Mouse (Mus musculus) embryonic stem cell, embryonic (primary cell): ENCODE results near the gene Tnfsf13.

Experiments
- CTCF ChIA-PET, 4 experiments: fragments of 300-600 bp in 2 of 4; fragments of 350-600 bp in 2 of 4; sonication (Branson Sonifier 250); formaldehyde crosslinking; loops; one replicate each; lab custom pipeline; 2022; ENCODE audit warnings: inconsistent platforms in 2 of 4; lab: Charles Lee
- POLR2A ChIA-PET, 4 experiments: fragments of 300-600 bp in 2 of 4; fragments of 350-600 bp in 2 of 4; sonication (Branson Sonifier 250); formaldehyde crosslinking; loops; one replicate each; lab custom pipeline; 2022; ENCODE audit warnings: antibody characterized with exemption in 4 of 4, inconsistent platforms in 1 of 4; lab: Charles Lee

The Tnfsf13 gene

GRCm38 (mm10) chr11:69685526-69686148, at the start of gene Tnfsf13:
Gene Tnfsf13 (minus strand): TSS chr11:69685784.
- ChIA-PET POLR2A (interaction anchor here in 3 of 4 experiments (0.5 to 16.3 kb wide), 37 partner anchors 9 to 235 kb away, joined by 3 to 672 read pairs (median 5); partner anchors contain the start of genes Cd68 (in 2 of the 3), Fxr2 (in 2 of the 3), Mpdu1 (in 2 of the 3) and Sox15 (in 2 of the 3)), CTCF (interaction anchor here (0.5 to 8.3 kb wide), 17 partner anchors 8 to 730 kb away, joined by 3 to 155 read pairs (median 3); partner anchors contain the start of gene Fxr2 (in 2 of the 4))

DNA sequence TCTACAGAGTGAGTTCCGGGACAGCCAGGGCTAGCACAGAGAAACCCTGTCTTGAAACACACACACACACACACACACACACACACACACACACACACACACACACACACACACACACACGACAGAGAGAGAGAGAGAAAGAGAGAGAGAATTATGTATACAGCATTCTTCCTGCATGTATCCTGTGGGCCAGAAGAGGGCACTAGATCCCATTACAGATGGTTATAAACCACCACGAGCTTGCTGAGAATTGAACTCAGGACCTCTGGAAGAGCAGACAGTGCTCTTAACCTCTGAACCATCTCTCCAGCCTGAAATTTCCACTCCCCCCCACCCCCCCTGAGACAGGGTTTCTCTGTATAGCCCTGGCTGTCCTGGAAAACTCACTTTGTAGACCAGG, 45.8 kb upstream of the Tnfsf13 start:
- POLR2A ChIA-PET: interaction anchor here (0.5 to 9.6 kb wide), 22 partner anchors 8 to 290 kb away, joined by 3 to 107 read pairs (median 4); partner anchors contain the start of genes Acap1 (in 1 of the 4), Eif5a (in 1 of the 4), Polr2a (in 1 of the 4) and Tmem95 (in 1 of the 4)
- CTCF ChIA-PET: interaction anchor here (0.5 to 3.2 kb wide), 48 partner anchors 8 to 587 kb away, joined by 3 to 37 read pairs (median 4); partner anchors contain the start of genes Polr2a (in 2 of the 4), Sox15 (in 2 of the 4), Tmem256 (in 2 of the 4) and Tmem95 (in 2 of the 4)

GRCm38 (mm10) chr11:69729063-69729462, 43.5 kb upstream of the Tnfsf13 start:
- POLR2A ChIA-PET: interaction anchor here in 3 of 4 experiments (0.7 to 9.6 kb wide), 21 partner anchors 9 to 256 kb away, joined by 3 to 107 read pairs (median 4); partner anchors contain the start of genes 2810408A11Rik (in 1 of the 3), Ctdnep1 (in 1 of the 3), Fxr2 (in 1 of the 3) and Neurl4 (in 1 of the 3)

GRCm38 (mm10) chr11:69725951-69726350, 40.4 kb upstream of the Tnfsf13 start:
- POLR2A ChIA-PET: interaction anchor here (0.6 to 2.2 kb wide), 33 partner anchors 8 to 268 kb away, joined by 3 to 9 read pairs (median 4); partner anchors contain the start of genes Cd68 (in 3 of the 4), Mpdu1 (in 1 of the 4), Nlgn2 (in 1 of the 4) and Polr2a (in 1 of the 4)
- CTCF ChIA-PET: interaction anchor here (0.5 to 2.1 kb wide), 19 partner anchors 9 to 348 kb away, joined by 3 to 11 read pairs (median 4); partner anchors contain the start of genes Eif5a (in 1 of the 4), Fxr2 (in 1 of the 4), Sox15 (in 1 of the 4) and Trp53 (in 1 of the 4)

More at GRCm38 (mm10) chr11:69729063-69729462, 43.5 kb upstream of the Tnfsf13 start:
- CTCF ChIA-PET: interaction anchor here (0.6 to 3.2 kb wide), 22 partner anchors 9 to 940 kb away, joined by 3 to 37 read pairs (median 5); partner anchors contain the start of genes Fxr2 (in 2 of the 4), Sox15 (in 2 of the 4), Tmem95 (in 2 of the 4) and Nlgn2 (in 1 of the 4)

DNA sequence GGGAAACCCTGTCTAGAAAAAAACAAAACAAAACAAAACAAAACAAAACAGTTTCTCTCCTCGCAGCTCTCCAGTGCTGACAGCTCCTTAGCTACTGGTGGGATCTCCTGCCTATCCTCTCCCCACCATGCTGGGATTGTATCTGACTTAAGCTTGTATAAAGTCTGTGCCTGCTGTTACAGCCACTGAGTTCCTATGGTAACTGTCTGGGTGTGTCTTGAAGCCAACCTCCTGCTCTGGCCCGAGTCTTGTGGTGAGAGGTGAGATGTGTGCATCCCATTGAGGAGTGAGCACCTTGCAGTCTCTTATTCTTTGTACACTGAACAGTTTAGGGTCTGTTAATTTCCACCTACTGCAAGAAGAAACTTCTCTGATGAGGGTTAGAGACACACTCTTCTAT, 37.5 kb upstream of the Tnfsf13 start:
- POLR2A ChIA-PET: interaction anchor here in 3 of 4 experiments (0.5 to 2.2 kb wide), 39 partner anchors 8 to 309 kb away, joined by 3 to 16 read pairs (median 3); partner anchors contain the start of genes Senp3 (in 2 of the 3), Sox15 (in 2 of the 3), Trp53 (in 2 of the 3) and Wrap53 (in 2 of the 3)

DNA sequence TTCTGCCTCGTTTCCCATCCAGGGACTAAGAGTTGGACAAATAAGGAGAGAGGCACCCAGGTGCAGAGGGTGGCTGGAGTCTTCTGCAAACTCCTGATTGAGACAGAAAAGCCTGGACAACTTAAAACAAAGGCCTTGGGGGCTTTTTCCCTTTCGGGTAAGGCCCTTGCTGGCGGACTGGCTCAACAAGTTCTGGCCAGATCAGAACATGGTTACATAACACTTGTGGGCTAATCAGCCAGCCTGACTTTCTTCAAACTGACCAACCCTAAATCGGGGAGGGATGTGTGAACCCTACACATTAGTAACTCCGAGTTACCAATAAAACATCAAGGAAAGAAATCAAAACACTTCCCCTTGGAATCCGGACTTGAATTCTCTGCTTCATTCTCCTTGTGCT, 35.3 kb upstream of the Tnfsf13 start:
- ChIA-PET CTCF (no interaction called here), POLR2A (interaction anchor here in 3 of 4 experiments (0.7 to 24.5 kb wide), 8 partner anchors 16 to 156 kb away, joined by 3 to 672 read pairs (median 17); partner anchors contain the start of genes Cd68 (in 1 of the 3), Eif4a1 (in 1 of the 3), Fxr2 (in 1 of the 3) and Mpdu1 (in 1 of the 3))

More for the DNA sequence above, 37.5 kb upstream of the Tnfsf13 start:
- CTCF ChIA-PET: interaction anchor here (0.5 to 1.3 kb wide), 13 partner anchors 9 to 269 kb away, joined by 3 to 7 read pairs (median 3); partner anchors contain the start of genes Fxr2 (in 2 of the 4) and Kctd11 (in 1 of the 4)

DNA sequence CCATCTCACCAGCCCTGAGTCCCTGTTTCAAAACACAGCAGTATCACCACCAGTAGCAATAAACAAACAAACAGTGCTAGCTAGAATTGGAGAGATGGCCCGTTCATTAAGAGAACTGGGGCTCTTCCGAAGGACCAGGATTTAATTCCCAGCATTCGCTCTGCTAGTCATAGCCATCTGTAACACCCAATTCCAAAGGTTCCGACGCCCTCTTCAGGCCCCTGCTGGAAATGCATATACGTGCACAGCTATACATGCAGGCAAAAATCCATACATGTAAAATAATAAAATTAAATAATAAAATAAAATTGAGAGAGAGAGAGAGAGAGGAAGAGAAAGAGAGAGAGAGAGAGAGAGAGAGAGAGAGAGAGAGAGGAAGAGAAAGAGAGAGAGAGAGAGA, 33.8 kb upstream of the Tnfsf13 start:
- ChIA-PET CTCF (interaction anchor here (0.5 to 12.7 kb wide), 66 partner anchors 8 to 515 kb away, joined by 3 to 155 read pairs (median 5); partner anchors contain the start of genes Sox15 (in 4 of the 4), Fxr2 (in 3 of the 4), Senp3 (in 3 of the 4) and Mpdu1 (in 2 of the 4)), POLR2A (interaction anchor here (0.6 to 24.5 kb wide), 57 partner anchors 9 to 976 kb away, joined by 3 to 672 read pairs (median 4); partner anchors contain the start of genes Cd68 (in 3 of the 4), Senp3 (in 3 of the 4), Sox15 (in 3 of the 4) and Mpdu1 (in 2 of the 4))

DNA sequence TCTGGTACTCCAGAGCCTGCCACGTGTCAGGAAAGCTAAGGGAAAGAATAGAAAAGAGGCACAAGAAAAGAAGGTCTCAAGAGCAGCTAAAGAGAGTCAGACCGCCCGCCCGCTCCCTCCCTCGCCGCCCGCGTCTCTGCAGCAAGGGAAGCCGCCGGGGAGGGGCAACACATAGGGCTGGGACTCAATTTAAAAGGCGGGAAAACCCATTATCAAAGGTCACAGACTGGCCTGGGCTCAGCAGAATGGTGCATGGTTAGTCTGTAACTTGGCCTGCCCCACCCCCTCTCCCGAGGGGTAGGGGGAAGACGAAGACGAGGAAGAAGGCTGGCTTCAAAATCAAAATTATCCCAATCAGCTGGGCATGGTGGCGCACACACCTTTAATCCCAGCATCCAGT, 33.1 kb upstream of the Tnfsf13 start:
- POLR2A ChIA-PET: interaction anchor here (0.6 to 24.5 kb wide), 46 partner anchors 8 to 247 kb away, joined by 3 to 672 read pairs (median 4); partner anchors contain the start of genes Sox15 (in 3 of the 4), Cd68 (in 2 of the 4), Fxr2 (in 2 of the 4) and Mpdu1 (in 2 of the 4)
- CTCF ChIA-PET: interaction anchor here (0.6 to 12.7 kb wide), 40 partner anchors 10 to 640 kb away, joined by 3 to 155 read pairs (median 5); partner anchors contain the start of genes Sox15 (in 4 of the 4), Fxr2 (in 3 of the 4), Senp3 (in 3 of the 4) and Mpdu1 (in 2 of the 4)

- POLR2A ChIA-PET: interaction anchor here (0.6 to 24.5 kb wide), 55 partner anchors 9 to 263 kb away, joined by 3 to 672 read pairs (median 5); partner anchors contain the start of genes Senp3 (in 4 of the 4), Sox15 (in 3 of the 4), Tnfsf13 (in 3 of the 4) and Trp53 (in 3 of the 4)
- CTCF ChIA-PET: interaction anchor here (0.5 to 12.7 kb wide), 34 partner anchors 10 to 448 kb away, joined by 3 to 155 read pairs (median 4); partner anchors contain the start of genes Sox15 (in 3 of the 4), Fxr2 (in 2 of the 4), Senp3 (in 2 of the 4) and Tnfsf13 (in 2 of the 4)
Measured at GRCm38 (mm10) chr11:69716953-69717352, 31.4 kb upstream of the Tnfsf13 start.

DNA sequence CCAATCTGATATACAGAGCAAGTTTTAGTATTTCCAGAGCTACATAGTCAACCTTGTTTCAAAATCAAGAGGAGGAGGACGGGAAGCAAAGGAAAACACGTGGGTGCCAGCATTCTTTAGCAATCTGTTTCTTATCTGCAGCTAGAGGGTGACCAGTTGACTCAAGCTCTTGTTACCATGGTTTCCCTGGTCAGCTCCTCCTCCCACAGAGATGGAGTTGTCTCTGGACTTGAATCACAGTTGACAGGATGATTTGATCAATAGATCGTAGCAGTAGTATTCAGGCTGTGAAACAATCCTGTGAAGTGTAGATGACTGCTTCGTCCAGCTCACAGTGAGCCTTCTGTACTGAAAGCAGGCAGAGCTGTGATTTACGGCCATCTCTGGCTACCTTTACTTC, 30.3 kb upstream of the Tnfsf13 start:
- ChIA-PET CTCF (interaction anchor here (0.6 to 12.7 kb wide), 38 partner anchors 9 to 447 kb away, joined by 3 to 155 read pairs (median 4); partner anchors contain the start of genes Senp3 (in 3 of the 4), Fxr2 (in 2 of the 4), Sox15 (in 2 of the 4) and Tnfsf13 (in 2 of the 4)), POLR2A (interaction anchor here (0.5 to 24.5 kb wide), 74 partner anchors 7 to 594 kb away, joined by 3 to 672 read pairs (median 8); partner anchors contain the start of genes Cd68 (in 4 of the 4), Senp3 (in 4 of the 4), Sox15 (in 4 of the 4) and Tnfsf13 (in 3 of the 4))

DNA sequence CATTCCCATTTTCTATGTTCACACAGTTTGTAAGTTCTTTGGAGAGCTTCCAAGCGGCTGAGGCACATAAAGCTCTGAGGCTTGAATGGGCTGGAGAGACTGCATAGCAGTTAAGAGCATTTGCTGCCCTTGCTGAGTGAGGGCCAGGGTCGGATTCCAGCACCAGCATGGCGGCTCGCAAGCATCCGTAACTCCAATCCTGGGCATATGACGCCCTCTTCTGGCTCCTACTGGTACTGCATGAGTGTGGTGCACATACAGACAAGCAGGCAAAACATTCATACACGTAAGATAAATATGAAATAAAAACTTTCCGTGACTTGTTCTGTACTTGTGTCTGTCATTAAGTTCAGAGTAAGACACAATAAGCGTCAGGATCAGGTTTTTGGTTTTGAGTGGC, 29.9 kb upstream of the Tnfsf13 start:
- ChIA-PET POLR2A (interaction anchor here (0.5 to 24.5 kb wide), 88 partner anchors 8 to 642 kb away, joined by 3 to 672 read pairs (median 7); partner anchors contain the start of genes Cd68 (in 4 of the 4), Senp3 (in 4 of the 4), Sox15 (in 4 of the 4) and Tnfsf12 (in 3 of the 4)), CTCF (interaction anchor here (0.5 to 12.7 kb wide), 45 partner anchors 9 to 446 kb away, joined by 3 to 155 read pairs (median 4); partner anchors contain the start of genes Fxr2 (in 3 of the 4), Senp3 (in 3 of the 4), Tnfsf13 (in 3 of the 4) and Sox15 (in 2 of the 4))

DNA sequence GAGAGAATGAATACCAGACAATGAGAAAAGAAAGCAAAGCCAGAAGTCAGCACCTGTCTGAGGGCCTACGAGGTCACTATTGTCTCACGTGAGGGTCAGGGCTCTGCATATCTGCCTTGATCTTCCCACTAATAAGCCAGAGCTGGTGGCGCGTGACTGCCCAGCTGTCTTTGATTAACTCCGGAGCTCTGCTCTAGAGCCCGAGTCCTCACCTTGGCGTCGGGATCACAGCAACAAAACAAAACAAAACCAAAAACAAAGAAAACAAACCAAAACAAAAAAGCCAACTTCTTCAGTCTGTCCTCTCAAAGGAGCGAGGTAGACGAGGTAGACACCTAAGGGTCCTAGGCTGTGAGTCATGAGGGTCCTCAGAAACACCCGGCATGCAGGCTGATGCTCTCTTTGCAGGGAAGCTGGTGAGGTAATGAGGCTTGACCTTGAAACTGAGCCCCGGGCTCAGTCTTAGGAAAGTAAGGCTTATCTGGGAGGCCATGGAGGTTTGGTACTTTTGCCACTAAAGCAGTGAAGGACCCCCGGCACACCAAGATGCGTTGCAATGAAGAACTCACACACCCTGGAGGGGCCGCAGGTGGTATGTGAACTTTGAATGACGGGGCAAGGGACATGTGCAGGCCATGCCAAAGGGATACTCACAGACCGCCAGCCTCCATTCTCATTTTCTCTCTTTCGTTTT, 29.2 kb upstream of the Tnfsf13 start:
- CTCF ChIA-PET: interaction anchor here (0.5 to 12.7 kb wide), 34 partner anchors 9 to 206 kb away, joined by 3 to 155 read pairs (median 4); partner anchors contain the start of genes Senp3 (in 3 of the 4), Sox15 (in 3 of the 4), Tnfsf13 (in 3 of the 4) and Fxr2 (in 2 of the 4)
- POLR2A ChIA-PET: interaction anchor here (0.5 to 24.5 kb wide), 101 partner anchors 8 to 642 kb away, joined by 3 to 672 read pairs (median 6); partner anchors contain the start of genes Cd68 (in 4 of the 4), Eif4a1 (in 4 of the 4), Senp3 (in 4 of the 4) and Sox15 (in 4 of the 4)

GRCm38 (mm10) chr11:69712954-69713672, 27.5 kb upstream of the Tnfsf13 start:
- ChIA-PET POLR2A (interaction anchor here (0.6 to 24.5 kb wide), 78 partner anchors 7 to 389 kb away, joined by 3 to 672 read pairs (median 5); partner anchors contain the start of genes Senp3 (in 4 of the 4), Cd68 (in 3 of the 4), Sox15 (in 3 of the 4) and Tnfsf13 (in 3 of the 4)), CTCF (interaction anchor here (0.6 to 12.7 kb wide), 18 partner anchors 10 to 166 kb away, joined by 3 to 155 read pairs (median 5); partner anchors contain the start of genes Senp3 (in 2 of the 4), Sox15 (in 2 of the 4), Cd68 (in 1 of the 4) and Fxr2 (in 1 of the 4))

DNA sequence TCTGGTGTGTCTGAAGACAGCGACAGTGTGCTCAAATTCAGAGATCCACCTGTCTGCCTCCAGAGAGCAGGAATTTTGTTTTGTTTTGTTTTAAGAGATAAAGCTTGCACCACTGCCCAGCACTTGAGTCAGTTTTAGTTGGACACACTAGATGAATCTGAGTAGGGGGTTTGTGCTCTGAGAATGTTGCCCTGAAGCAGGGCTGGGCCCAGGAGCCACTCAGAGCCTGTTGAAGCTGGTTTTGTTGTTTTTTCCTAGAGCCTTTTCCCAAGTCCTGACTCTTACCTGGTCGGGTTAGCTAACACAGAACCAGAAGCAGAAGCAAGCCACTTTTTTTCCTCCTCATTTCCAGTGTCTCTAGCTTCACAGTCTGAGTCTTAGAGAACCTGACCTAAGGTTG, 25.5 kb upstream of the Tnfsf13 start:
- ChIA-PET POLR2A (interaction anchor here (0.7 to 24.5 kb wide), 50 partner anchors 5 to 578 kb away, joined by 3 to 672 read pairs (median 5); partner anchors contain the start of genes Cd68 (in 4 of the 4), Senp3 (in 3 of the 4), Sox15 (in 3 of the 4) and Trp53 (in 3 of the 4)), CTCF (interaction anchor here in 3 of 4 experiments (0.8 to 12.7 kb wide), 8 partner anchors 9 to 55 kb away, joined by 3 to 155 read pairs (median 4); partner anchors contain the start of genes Senp3 (in 2 of the 3), Sox15 (in 1 of the 3) and Tnfsf13 (in 1 of the 3))
